Mouse (Mus musculus) olfactory bulb, adult 2 months (tissue): ENCODE results near the gene Glt1d1. TPM values are rescaled to one million over a fixed set of nuclear protein-coding genes. Genes with fewer than 3 reads are reported as not detected.
A peak's percentile ranks its signal among the peaks of the same experiment; 100 is the strongest.

Experiments used
- H3K27ac ChIP-seq: fragments of 200-500 bp; 2 replicates; pipeline ENCODE4 v1.5.1; 2012; ENCODE audit warnings: low read depth, low read length; ENCODE audit not compliant: insufficient read depth
- H3K4me1 ChIP-seq: fragments of 200-500 bp; 2 replicates; pipeline ENCODE4 v1.6.1; 2012; ENCODE audit warnings: low read length; ENCODE audit not compliant: control insufficient read depth, insufficient read depth
- H3K4me3 ChIP-seq: fragments of 200-500 bp; 2 replicates; pipeline ENCODE4 v1.5.1; 2012; ENCODE audit warnings: mild to moderate bottlenecking, low read depth, low read length, moderate library complexity; ENCODE audit not compliant: insufficient read depth
- CTCF ChIP-seq: fragments of 200-500 bp; IDR thresholded peaks from 2 replicates; pipeline ENCODE4 v1.5.1; 2012; ENCODE audit warnings: low read depth, mild to moderate bottlenecking, low read length, moderate library complexity; ENCODE audit not compliant: insufficient read depth
- POLR2A ChIP-seq: fragments of 200-500 bp; IDR thresholded peaks from 2 replicates; pipeline ENCODE4 v1.6.1; 2012; ENCODE audit warnings: mild to moderate bottlenecking, low read depth, low read length, moderate library complexity; ENCODE audit not compliant: insufficient read depth
- WGBS: fragments of 180-500 bp; shearing (Covaris S2); methylation state at CpG from one replicate; pipeline ENCODE4 v1.1.7; 2018; 5-methylcytosine and 5-hydroxymethylcytosine counted together
- polyA plus RNA-seq: library from polyadenylated mRNA; stranded (reverse); fragments of >200 nt; gene quantifications from 2 replicates; pipeline ENCODE4 v1.2.4, GENCODE M21; 2012; ENCODE audit warnings: low replicate concordance; ENCODE audit not compliant: missing spikeins, insufficient read depth, insufficient read length

The Glt1d1 gene
- polyA plus RNA-seq, 1 experiment: not detected

- H3K4me3 ChIP-seq: no peak overlapping the region
- no peak for TF ChIP-seq CTCF
- TF ChIP-seq POLR2A: no peak
- H3K27ac ChIP-seq: no peak overlapping the region
- 97% methylated on average over 2 of the region's 2 CpGs for WGBS
- H3K4me1 ChIP-seq: no peaks in the 10 kb centered on the region
These were observed 45.5 kb downstream of the Glt1d1 start for GRCm38 (mm10) chr5:127677561-127677960.

DNA sequence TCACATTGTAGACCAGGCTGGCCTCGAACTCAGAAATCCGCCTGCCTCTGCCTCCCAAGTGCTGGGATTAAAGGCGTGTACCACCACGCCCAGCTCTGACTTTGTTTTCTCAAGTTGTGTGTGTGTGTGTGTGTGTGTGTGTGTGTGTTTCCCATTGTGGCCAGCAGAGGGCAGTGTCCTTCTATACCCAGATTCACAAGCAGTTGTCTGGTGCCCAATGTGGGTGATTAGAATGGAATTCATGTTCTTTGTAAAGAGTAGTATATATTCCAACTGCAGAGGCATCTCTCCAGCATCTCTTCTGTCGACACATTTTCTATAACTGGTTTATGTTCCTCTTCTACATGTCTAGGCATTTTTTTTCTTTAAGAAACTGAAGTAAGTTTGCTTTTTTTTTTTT is 46.4 kb downstream of the Glt1d1 start:
- no peaks in the 10 kb centered on the region for H3K4me1 ChIP-seq
- TF ChIP-seq CTCF (no peak; the same call in 1 of the 2 replicates), POLR2A (no peak)
- H3K4me3 ChIP-seq: no peak overlapping the region
- WGBS: 97% methylated on average over 5 of the region's 5 CpGs
- no peak overlapping the region for H3K27ac ChIP-seq

DNA sequence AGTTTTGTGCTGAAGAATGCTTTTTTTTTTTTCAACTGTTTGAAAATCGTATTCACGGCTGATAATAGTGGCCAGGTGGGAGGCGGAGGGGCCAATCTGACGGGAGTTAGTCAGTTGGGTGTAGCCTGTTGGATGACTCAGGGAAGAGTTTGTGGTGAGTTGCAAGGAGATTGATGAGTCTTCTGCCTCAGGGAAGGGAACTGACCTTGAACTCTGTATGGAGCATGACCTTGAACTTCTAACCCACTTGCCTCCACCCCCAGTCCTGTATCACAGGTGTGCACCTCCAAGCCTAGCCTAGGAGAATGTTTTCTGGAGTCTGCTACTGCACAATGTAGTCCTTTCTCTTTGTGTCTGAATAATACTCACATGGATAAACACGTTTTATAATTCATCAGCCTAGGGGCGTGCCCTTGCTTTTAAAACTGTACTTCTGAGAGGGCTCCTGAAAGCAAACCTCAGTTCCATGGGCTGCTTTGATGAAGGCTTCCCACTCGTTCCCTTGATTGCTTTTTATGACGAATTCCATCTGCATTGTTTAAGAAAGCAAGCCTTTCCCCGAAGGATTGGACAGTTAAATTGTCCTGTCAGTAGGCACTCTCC is 56.6 kb downstream of the Glt1d1 start:
- WGBS: 79% methylated on average over 9 of the region's 9 CpGs
- TF ChIP-seq CTCF (no peak), POLR2A (no peak)
- H3K4me3 ChIP-seq: no peak overlapping the region
- H3K27ac ChIP-seq: no peak overlapping the region
- H3K4me1 ChIP-seq: peaks cover 3% of the 10 kb centered on the region; the same call in 1 of the 2 replicates

GRCm38 (mm10) chr5:127691085-127691484 is 59.0 kb downstream of the Glt1d1 start:
- 94% methylated on average over 10 of the region's 10 CpGs for WGBS
- Histone ChIP-seq H3K4me3 (no peak overlapping the region), H3K27ac (no peak overlapping the region), H3K4me1 (no peaks in the 10 kb centered on the region)
- no peak for TF ChIP-seq CTCF
- TF ChIP-seq POLR2A: no peak

- Histone ChIP-seq H3K4me1 (no peaks in the 10 kb centered on the region), H3K4me3 (no peak overlapping the region), H3K27ac (no peak overlapping the region)
- TF ChIP-seq POLR2A (no peak), CTCF (no peak)
- WGBS: 74% methylated on average over 21 of the region's 21 CpGs
These were observed 59.5 kb downstream of the Glt1d1 start for GRCm38 (mm10) chr5:127691581-127691980.

DNA sequence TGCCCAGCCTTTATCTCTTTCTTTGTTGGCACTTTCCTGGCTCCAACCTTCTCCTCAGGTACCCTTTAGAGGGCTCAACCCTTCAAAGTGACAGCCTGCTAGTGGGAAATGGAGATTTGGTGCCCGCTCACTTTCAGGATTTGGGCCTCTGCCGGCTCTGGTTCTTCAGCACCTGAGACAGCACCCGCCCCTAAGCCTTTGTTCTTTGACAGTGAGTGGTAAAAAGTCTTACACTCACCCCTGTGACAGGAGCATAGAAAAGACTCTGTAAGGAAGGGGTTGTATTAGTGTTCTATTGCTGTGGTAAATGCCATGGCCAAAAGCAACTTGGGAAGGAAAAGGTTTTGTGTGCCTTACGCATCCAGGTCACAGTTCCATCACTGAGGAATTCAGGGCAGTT is 63.8 kb downstream of the Glt1d1 start:
- H3K27ac ChIP-seq: no peak overlapping the region
- TF ChIP-seq POLR2A (no peak), CTCF (no peak)
- no peak overlapping the region for H3K4me3 ChIP-seq
- H3K4me1 ChIP-seq: peaks cover 9% of the 10 kb centered on the region
- 87% methylated on average over 4 of the region's 4 CpGs for WGBS

DNA sequence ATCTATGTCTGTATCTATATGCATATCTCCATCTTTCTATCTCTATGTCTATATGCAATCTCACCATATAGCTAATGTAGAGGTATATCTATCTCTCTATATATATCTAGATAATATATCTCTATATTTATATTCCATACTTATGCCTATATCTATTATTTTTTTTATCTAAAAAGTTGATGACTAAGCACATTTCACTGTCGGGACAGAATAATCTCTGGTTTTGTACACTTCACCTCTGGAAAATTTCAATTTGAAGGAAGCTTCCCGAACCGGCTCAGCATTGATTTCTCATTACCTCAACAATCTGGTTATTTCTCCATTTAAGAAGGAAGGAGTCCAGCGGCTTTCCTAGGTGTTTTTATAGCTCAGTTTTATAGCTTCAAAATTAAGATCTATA is 64.5 kb downstream of the Glt1d1 start:
- H3K4me1 ChIP-seq: peaks cover 9% of the 10 kb centered on the region
- 98% methylated on average over 4 of the region's 4 CpGs for WGBS
- H3K4me3 ChIP-seq: no peak overlapping the region
- no peak overlapping the region for H3K27ac ChIP-seq
- TF ChIP-seq CTCF (no peak), POLR2A (no peak)

DNA sequence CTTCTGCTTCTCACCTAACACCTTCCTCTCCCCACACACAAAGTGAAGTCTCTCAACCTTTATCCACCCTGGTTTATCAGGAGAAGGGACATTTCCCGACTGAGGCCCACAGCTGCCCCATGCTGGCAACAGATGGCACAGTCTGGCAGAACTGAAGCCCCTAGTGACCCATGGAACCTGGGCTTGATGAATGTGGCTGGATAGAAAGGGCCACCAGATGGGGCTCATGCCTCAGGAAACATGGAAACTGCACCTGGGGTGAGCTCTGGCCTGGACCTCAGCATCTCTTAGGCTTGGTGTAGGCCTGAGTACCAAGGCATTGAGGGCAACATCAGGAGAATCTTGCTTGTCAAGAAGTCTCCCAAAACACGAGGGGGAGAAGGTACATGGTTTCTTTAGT is 66.5 kb downstream of the Glt1d1 start:
- no peak overlapping the region for H3K4me3 ChIP-seq
- H3K4me1 ChIP-seq: peaks cover 9% of the 10 kb centered on the region
- WGBS: 80% methylated on average over 2 of the region's 2 CpGs
- no peak overlapping the region for H3K27ac ChIP-seq
- TF ChIP-seq CTCF (peak; percentile 9; the same call in 1 of the 2 replicates), POLR2A (no peak)

GRCm38 (mm10) chr5:127699679-127700078 is 67.6 kb downstream of the Glt1d1 start:
- WGBS: 97% methylated on average over 5 of the region's 5 CpGs

More at GRCm38 (mm10) chr5:127699679-127700078, 67.6 kb downstream of the Glt1d1 start:
- Histone ChIP-seq H3K4me1 (peaks cover 9% of the 10 kb centered on the region), H3K27ac (no peak overlapping the region), H3K4me3 (no peak overlapping the region)
- TF ChIP-seq CTCF (no peak), POLR2A (no peak)
